Mouse (Mus musculus) kidney, postnatal 14 days (tissue): ENCODE measurements at regions not wholly inside any gene's neighbourhood (a gene's known extent, or its start where the extent isn't known, plus 50 kb on each side); places are given as distances from the start of the nearest gene placed in this dataset.
A peak's percentile ranks its signal among the peaks of the same experiment; 100 is the strongest.

ENCODE experiments used
- DNase-seq: peaks from one replicate; pipeline ENCODE4 v3.0.0; 2022; ENCODE audit warnings: mixed read lengths

GRCm38 (mm10) chr13:110540543-110541265 lies 145.9 kb downstream of the Plk2 start:
- DNase-seq, result no peak

GRCm38 (mm10) chr13:110541288-110542148 lies 146.7 kb downstream of the Plk2 start:
- no peak for DNase-seq

GRCm38 (mm10) chr13:110542303-110543065 lies 147.6 kb downstream of the Plk2 start:
- DNase-seq, result no peak

- peak; percentile 35 for DNase-seq
These were observed 150.6 kb downstream of the Plk2 start for GRCm38 (mm10) chr13:110545454-110545853.

- DNase-seq, result peak; percentile 45
These were observed 160.9 kb downstream of the Plk2 start for GRCm38 (mm10) chr13:110555529-110556319.

GRCm38 (mm10) chr13:110556355-110557095 lies 161.7 kb downstream of the Plk2 start:
- DNase-seq, result no peak

GRCm38 (mm10) chr13:110557930-110558727 lies 163.3 kb downstream of the Plk2 start:
- peak; percentile 64 for DNase-seq

- DNase-seq, result no peak
These were observed 165.7 kb downstream of the Plk2 start for GRCm38 (mm10) chr13:110560566-110560965.

- no peak for DNase-seq
These were observed 167.7 kb downstream of the Plk2 start for GRCm38 (mm10) chr13:110562499-110562898.

- DNase-seq, result peak; percentile 63
These were observed 168.1 kb downstream of the Plk2 start for GRCm38 (mm10) chr13:110562902-110563301.

GRCm38 (mm10) chr13:110563967-110564366 lies 169.1 kb downstream of the Plk2 start:
- peak; percentile 61 for DNase-seq

- no peak for DNase-seq
These were observed 173.8 kb downstream of the Plk2 start for GRCm38 (mm10) chr13:110568482-110569179.

- DNase-seq, result no peak
These were observed 174.3 kb downstream of the Plk2 start for GRCm38 (mm10) chr13:110569180-110569512.

GRCm38 (mm10) chr13:110570386-110570785 lies 175.5 kb downstream of the Plk2 start:
- no peak for DNase-seq

- no peak for DNase-seq
These were observed 178.7 kb downstream of the Plk2 start for GRCm38 (mm10) chr13:110573360-110574065.

- no peak for DNase-seq
These were observed 180.1 kb downstream of the Plk2 start for GRCm38 (mm10) chr13:110574764-110575471.

GRCm38 (mm10) chr13:110578159-110578558 lies 183.3 kb downstream of the Plk2 start:
- no peak for DNase-seq

GRCm38 (mm10) chr13:110580166-110580565 lies 185.3 kb downstream of the Plk2 start:
- DNase-seq, result no peak

- no peak for DNase-seq
These were observed 185.7 kb downstream of the Plk2 start for GRCm38 (mm10) chr13:110580570-110580969.
